In the genomic region with DNA sequence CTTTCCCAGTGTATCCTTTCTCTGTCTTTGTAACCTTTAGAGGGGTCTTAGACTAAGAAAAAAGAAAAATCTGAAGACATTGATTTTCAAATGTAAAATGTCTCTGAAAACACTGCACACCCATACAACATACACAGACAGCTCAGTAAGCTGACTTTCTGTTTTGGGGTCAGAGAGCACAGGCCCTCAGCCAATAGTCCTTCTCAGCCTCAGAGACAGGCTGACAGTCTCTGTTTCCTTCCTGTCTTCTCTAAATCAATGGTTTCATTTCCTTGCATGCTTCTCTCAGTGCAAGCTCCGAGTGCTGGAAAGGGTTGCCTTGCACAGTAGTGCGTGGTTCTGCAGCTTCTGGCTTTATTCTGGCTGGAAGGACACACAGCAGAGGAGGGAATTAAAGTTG, we compare ENCODE assay signal across 12 mouse cellular contexts. TPM values are rescaled to one million over a fixed set of nuclear protein-coding genes. Genes with fewer than 3 reads are reported as not detected.
DNase-seq lines count a peak whose midpoint lies in the region; ATAC-seq and TF ChIP-seq lines count a peak whose summit lies in the region.
"Had no signal": no experiment of that assay in that cellular context is flagged by ENCODE, and none has a peak within 500 bp of the region (broad histone marks: within the 10 kb centered on the region; RNA-seq: fewer than 3 reads in every experiment).

No protein-coding gene starts in this region.

- H3K27me3 ChIP-seq in kidney, adult 2 months (replicated peaks; ENCODE audit: control insufficient read depth, insufficient read depth, low read length): no peaks in the 10 kb centered on the region
- no peaks in the 10 kb centered on the region for H3K27me3 ChIP-seq in kidney, embryonic 16.5 days (ENCODE audit: insufficient read depth, low read length)
- no peaks in the 10 kb centered on the region for H3K27me3 ChIP-seq in midbrain, embryonic 11.5 days (ENCODE audit: control insufficient read depth, insufficient read depth, low read length)
- H3K27me3 ChIP-seq in midbrain, embryonic 15.5 days (replicated peaks): no peaks in the 10 kb centered on the region
- no peaks in the 10 kb centered on the region for H3K27me3 ChIP-seq in heart, embryonic 12.5 days (replicated peaks)
- H3K27me3 ChIP-seq: forebrain, embryonic 12.5 days; limb, embryonic 13.5 days had no signal

- DNase-seq in kidney, adult 2 months: peak; percentile 60
- DNase-seq in midbrain, embryonic 11.5 days (ENCODE audit: low spot score, missing footprints): peak; percentile 61
- no peak for DNase-seq in gastrocnemius, adult 8-10 months (ENCODE audit: low spot score in 2 of 2)

- no peaks in the 10 kb centered on the region for H3K36me3 ChIP-seq in kidney, adult 2 months (ENCODE audit: control insufficient read depth, insufficient read depth, low read length)
- H3K36me3 ChIP-seq in kidney, embryonic 16.5 days (ENCODE audit: insufficient read depth, low read length): no peaks in the 10 kb centered on the region
- H3K36me3 ChIP-seq in midbrain, embryonic 11.5 days (ENCODE audit: control insufficient read depth, insufficient read depth, low read length): no peaks in the 10 kb centered on the region
- H3K36me3 ChIP-seq in midbrain, embryonic 15.5 days (replicated peaks): no peaks in the 10 kb centered on the region
- no peaks in the 10 kb centered on the region for H3K36me3 ChIP-seq in heart, embryonic 12.5 days
- H3K36me3 ChIP-seq: forebrain, embryonic 12.5 days; hindbrain, embryonic 10.5 days; limb, embryonic 13.5 days had no signal

- H3K27ac ChIP-seq in kidney, adult 2 months (ENCODE audit: insufficient read depth, low read depth, low read length): no peak overlapping the region
- H3K27ac ChIP-seq in kidney, embryonic 16.5 days (ENCODE audit: low read length): no peak overlapping the region
- no peak overlapping the region for H3K27ac ChIP-seq in midbrain, embryonic 11.5 days (ENCODE audit: low read depth, low read length)
- H3K27ac ChIP-seq in midbrain, embryonic 15.5 days: no peak overlapping the region
- peak overlapping the region; percentile 95 for H3K27ac ChIP-seq in bone marrow macrophage, adult 2 months (ENCODE audit: insufficient read depth, low read depth, low read length)
- no peak overlapping the region for H3K27ac ChIP-seq in heart, embryonic 12.5 days (ENCODE audit: poor library complexity, severe bottlenecking)
- H3K27ac ChIP-seq: forebrain, embryonic 12.5 days; hindbrain, embryonic 10.5 days; limb, embryonic 13.5 days had no signal

- TF ChIP-seq POLR2A in kidney, adult 2 months (IDR thresholded peaks at IDR 0.05; ENCODE audit: low read depth, low read length): no peak
- no peak for TF ChIP-seq POLR2A in bone marrow macrophage, adult 2 months (IDR thresholded peaks at IDR 0.05; ENCODE audit: borderline replicate concordance, low read depth, low read length)

- no peak overlapping the region for H3K4me2 ChIP-seq in kidney, embryonic 16.5 days (replicated peaks; ENCODE audit: low read depth, low read length)
- no peak overlapping the region for H3K4me2 ChIP-seq in midbrain, embryonic 11.5 days
- no peak overlapping the region for H3K4me2 ChIP-seq in midbrain, embryonic 15.5 days
- no peak overlapping the region for H3K4me2 ChIP-seq in heart, embryonic 12.5 days
- H3K4me2 ChIP-seq: forebrain, embryonic 12.5 days; limb, embryonic 13.5 days had no signal

- no peak overlapping the region for H3K9ac ChIP-seq in kidney, embryonic 16.5 days (replicated peaks; ENCODE audit: low read length)
- H3K9ac ChIP-seq in midbrain, embryonic 11.5 days (ENCODE audit: low read length): no peak overlapping the region
- no peak overlapping the region for H3K9ac ChIP-seq in midbrain, embryonic 15.5 days
- H3K9ac ChIP-seq in heart, embryonic 12.5 days: no peak overlapping the region
- H3K9ac ChIP-seq: forebrain, embryonic 12.5 days; limb, embryonic 13.5 days had no signal

- no peaks in the 10 kb centered on the region; the same call in 1 of the 2 replicates for H3K9me3 ChIP-seq in kidney, embryonic 16.5 days (ENCODE audit: low read length)
- H3K9me3 ChIP-seq in midbrain, embryonic 11.5 days (ENCODE audit: control insufficient read depth, low read length): no peaks in the 10 kb centered on the region
- no peaks in the 10 kb centered on the region for H3K9me3 ChIP-seq in midbrain, embryonic 15.5 days
- 0 out of 2 replicates have a peak, but pooled peaks cover 3% of the 10 kb centered on the region for H3K9me3 ChIP-seq in heart, embryonic 12.5 days (replicated peaks)
- H3K9me3 ChIP-seq: forebrain, embryonic 12.5 days; limb, embryonic 13.5 days had no signal

- ATAC-seq in kidney, embryonic 16.5 days (ENCODE audit: low FRiP score, low TSS enrichment): no peak
- ATAC-seq in midbrain, embryonic 11.5 days (ENCODE audit: low FRiP score): no peak
- ATAC-seq in midbrain, embryonic 15.5 days (replicated peaks): no peak
- peak; percentile 33; the same call in 1 of the 2 replicates for ATAC-seq in monocyte, adult 5-6 weeks (replicated peaks; ENCODE audit: insufficient number of reproducible peaks, low FRiP score, low TSS enrichment, poor library complexity, severe bottlenecking)
- no peak for ATAC-seq in heart, embryonic 12.5 days (ENCODE audit: insufficient number of reproducible peaks, low FRiP score)
- ATAC-seq: midbrain, embryonic 16.5 days had no signal

- H3K4me1 ChIP-seq in kidney, adult 2 months (ENCODE audit: control insufficient read depth, insufficient read depth, low read length): peaks cover 3% of the 10 kb centered on the region; the same call in 1 of the 2 replicates
- no peaks in the 10 kb centered on the region for H3K4me1 ChIP-seq in kidney, embryonic 16.5 days (ENCODE audit: insufficient read depth, low read length)
- no peaks in the 10 kb centered on the region for H3K4me1 ChIP-seq in midbrain, embryonic 11.5 days (ENCODE audit: control insufficient read depth, insufficient read depth, low read length)
- no peaks in the 10 kb centered on the region for H3K4me1 ChIP-seq in midbrain, embryonic 15.5 days
- peaks cover 21% of the 10 kb centered on the region for H3K4me1 ChIP-seq in bone marrow macrophage, adult 2 months (ENCODE audit: control insufficient read depth, insufficient read depth, low read length)
- H3K4me1 ChIP-seq in heart, embryonic 12.5 days (replicated peaks): no peaks in the 10 kb centered on the region
- H3K4me1 ChIP-seq: forebrain, embryonic 12.5 days; hindbrain, embryonic 10.5 days; limb, embryonic 13.5 days had no signal

- no peak overlapping the region for H3K4me3 ChIP-seq in kidney, adult 2 months (ENCODE audit: insufficient read depth, low read depth, low read length)
- no peak overlapping the region for H3K4me3 ChIP-seq in kidney, embryonic 16.5 days (ENCODE audit: low read length)
- H3K4me3 ChIP-seq in midbrain, embryonic 11.5 days (ENCODE audit: low read depth, low read length): no peak overlapping the region
- no peak overlapping the region for H3K4me3 ChIP-seq in midbrain, embryonic 15.5 days
- no peak overlapping the region for H3K4me3 ChIP-seq in bone marrow macrophage, adult 2 months (ENCODE audit: insufficient read depth, low read length)
- no peak overlapping the region for H3K4me3 ChIP-seq in heart, embryonic 12.5 days
- H3K4me3 ChIP-seq: forebrain, embryonic 12.5 days; hindbrain, embryonic 10.5 days; limb, embryonic 13.5 days had no signal

- TF ChIP-seq CTCF in kidney, adult 2 months (conservative IDR thresholded peaks at IDR 0.05; ENCODE audit: insufficient read depth, insufficient read length, low read depth, low read length): no peak
- no peak for TF ChIP-seq CTCF in bone marrow macrophage, adult 2 months (IDR thresholded peaks at IDR 0.05; ENCODE audit: low read depth, low read length)

- WGBS in kidney, adult 2 months: 41% methylated on average over 2 of the region's 2 CpGs
- 61% methylated on average over 2 of the region's 2 CpGs for WGBS in kidney, embryonic 16.5 days
- 72% methylated on average over 2 of the region's 2 CpGs for WGBS in midbrain, embryonic 11.5 days
- 65% methylated on average over 2 of the region's 2 CpGs for WGBS in midbrain, embryonic 15.5 days
- 63% methylated on average over 2 of the region's 2 CpGs for WGBS in heart, embryonic 12.5 days

RNA-seq across cellular contexts. Expression of gene Casp8, which starts 21.3 kb away (rescaled TPM):
- polyA plus RNA-seq in kidney, adult 2 months (2012; rRNA removed): 5.5 and 6.9 TPM in 2 replicates
- polyA plus RNA-seq in kidney, embryonic 16.5 days (2015; fragmentation: Nextera tagmentation; extraction: Ambion mirVana): 42.1 and 44.1 TPM in 2 replicates
- polyA plus RNA-seq in midbrain, embryonic 11.5 days (2014; fragmentation: Nextera tagmentation; extraction: Ambion mirVana): 10.4 and 12.1 TPM in 2 replicates
- polyA plus RNA-seq in midbrain, embryonic 15.5 days (2015; fragmentation: Nextera tagmentation; extraction: Ambion mirVana): 5.3 and 5.5 TPM in 2 replicates
- polyA plus RNA-seq in bone marrow macrophage, adult 2 months (2012; ENCODE audit: insufficient read depth, insufficient read length, missing spikeins): 97.4 and 98.2 TPM in 2 replicates
- total RNA-seq in monocyte, adult 5-6 weeks (2017): 112 to 160 TPM (median 128 TPM) in 3 replicates
- polyA plus RNA-seq in heart, embryonic 12.5 days (2016; fragmentation: Nextera tagmentation; extraction: Ambion mirVana): 20.3 and 22.2 TPM in 2 replicates
- 1 to 10 TPM; 1.0 to 2.5 (median 2.0) TPM for total RNA-seq in gastrocnemius, adult 8-10 months (2022)

Comparison
In these comparisons a context has a peak if more than half of its experiments do, and no peak if none do; other contexts are left out.
1. DNase-seq: peak in kidney, adult 2 months (single experiment) and midbrain, embryonic 11.5 days (single experiment); none in gastrocnemius, adult 8-10 months (0 of 2).